Mouse (Mus musculus) ES-Bruce4 (cell line): ENCODE data around the gene Msi2. TPM values are rescaled to one million over a fixed set of nuclear protein-coding genes. Genes with fewer than 3 reads are reported as not detected.

Experiments used
- H3K27ac ChIP-seq: 2 replicates; pipeline ENCODE4 v1.5.1; 2012; ENCODE audit warnings: low read length, inconsistent platforms; ENCODE audit not compliant: insufficient read depth
- H3K27me3 ChIP-seq: 2 replicates; pipeline ENCODE4 v1.6.1; 2012; ENCODE audit warnings: mild to moderate bottlenecking, low read length, inconsistent platforms; ENCODE audit not compliant: control insufficient read depth, poor library complexity, insufficient read depth, severe bottlenecking
- H3K36me3 ChIP-seq: 2 replicates; pipeline ENCODE4 v1.6.1; 2012; ENCODE audit warnings: inconsistent platforms, mild to moderate bottlenecking, low read length, moderate library complexity; ENCODE audit not compliant: control insufficient read depth, poor library complexity, insufficient read depth, severe bottlenecking
- H3K4me1 ChIP-seq: one replicate; pipeline ENCODE4 v1.8.1; 2011; ENCODE audit warnings: low read length; ENCODE audit not compliant: control insufficient read depth, insufficient read depth
- H3K4me3 ChIP-seq: 2 replicates; pipeline ENCODE4 v1.5.1; 2011; ENCODE audit warnings: low read depth, mild to moderate bottlenecking, low read length
- H3K9ac ChIP-seq: 2 replicates; pipeline ENCODE4 v1.6.1; 2012; ENCODE audit warnings: low read depth, mild to moderate bottlenecking, inconsistent platforms; ENCODE audit not compliant: poor library complexity, severe bottlenecking
- H3K9me3 ChIP-seq: replicated peaks from 2 replicates; pipeline ENCODE4 v1.6.1; 2012; ENCODE audit warnings: mild to moderate bottlenecking, low read length, inconsistent platforms; ENCODE audit not compliant: control insufficient read depth, poor library complexity, insufficient read depth, severe bottlenecking
- CTCF ChIP-seq: IDR thresholded peaks from one replicate; pipeline ENCODE4 v1.8.1; 2011; ENCODE audit warnings: low read depth, low read length
- EP300 ChIP-seq: IDR thresholded peaks from 2 replicates; pipeline ENCODE4 v1.6.1; 2011; ENCODE audit warnings: low read depth, low read length; ENCODE audit not compliant: insufficient read depth
- POLR2A ChIP-seq: IDR thresholded peaks from one replicate; pipeline ENCODE4 v1.8.1; 2011; ENCODE audit warnings: low read length; ENCODE audit not compliant: insufficient read depth
- polyA plus RNA-seq: library from polyadenylated mRNA; stranded (reverse); fragments of >200 nt; gene quantifications from 2 replicates; pipeline ENCODE4 v1.2.4, GENCODE M21; 2011; ENCODE audit warnings: low read depth; ENCODE audit not compliant: missing spikeins, insufficient read depth, insufficient read length

Gene Msi2
- polyA plus RNA-seq, 1 experiment = 110 TPM

- H3K36me3 ChIP-seq = no peaks in the 10 kb centered on the region
- H3K4me3 ChIP-seq = no peak overlapping the region
- TF ChIP-seq EP300 = no peak
- TF ChIP-seq CTCF = no peak
- no peak for TF ChIP-seq POLR2A
- peaks cover 3% of the 10 kb centered on the region for H3K4me1 ChIP-seq
- H3K9ac ChIP-seq = no peak overlapping the region
- no peaks in the 10 kb centered on the region for H3K27me3 ChIP-seq
- no peaks in the 10 kb centered on the region for H3K9me3 ChIP-seq
- no peak overlapping the region for H3K27ac ChIP-seq
Measured at GRCm38 (mm10) chr11:88459946-88460736, 258.2 kb downstream of the Msi2 start.

- H3K9ac ChIP-seq = no peak overlapping the region
- no peaks in the 10 kb centered on the region for H3K9me3 ChIP-seq
- no peak overlapping the region for H3K4me3 ChIP-seq
- H3K36me3 ChIP-seq = no peaks in the 10 kb centered on the region
- peaks cover 3% of the 10 kb centered on the region for H3K4me1 ChIP-seq
- TF ChIP-seq POLR2A (no peak), CTCF (no peak), EP300 (no peak)
- no peak overlapping the region for H3K27ac ChIP-seq
- H3K27me3 ChIP-seq = no peaks in the 10 kb centered on the region
Measured at GRCm38 (mm10) chr11:88457241-88457738, 261.0 kb downstream of the Msi2 start.

- Histone ChIP-seq H3K9ac (no peak overlapping the region), H3K36me3 (no peaks in the 10 kb centered on the region), H3K27ac (no peak overlapping the region), H3K4me1 (peaks cover 3% of the 10 kb centered on the region), H3K4me3 (no peak overlapping the region), H3K27me3 (no peaks in the 10 kb centered on the region), H3K9me3 (no peaks in the 10 kb centered on the region)
- TF ChIP-seq EP300 = no peak
- TF ChIP-seq POLR2A = no peak
- no peak for TF ChIP-seq CTCF
Measured at GRCm38 (mm10) chr11:88454867-88455806, 263.2 kb downstream of the Msi2 start.

- Histone ChIP-seq H3K9me3 (no peaks in the 10 kb centered on the region), H3K4me1 (no peaks in the 10 kb centered on the region), H3K9ac (no peak overlapping the region), H3K4me3 (no peak overlapping the region), H3K27ac (no peak overlapping the region), H3K27me3 (no peaks in the 10 kb centered on the region), H3K36me3 (no peaks in the 10 kb centered on the region)
- TF ChIP-seq POLR2A (no peak), CTCF (no peak), EP300 (no peak)
Measured at GRCm38 (mm10) chr11:88449180-88449579, 269.1 kb downstream of the Msi2 start.

- no peaks in the 10 kb centered on the region for H3K27me3 ChIP-seq
- H3K27ac ChIP-seq = no peak overlapping the region
- H3K9ac ChIP-seq = no peak overlapping the region
- H3K4me1 ChIP-seq = no peaks in the 10 kb centered on the region
- no peaks in the 10 kb centered on the region for H3K36me3 ChIP-seq
- H3K4me3 ChIP-seq = no peak overlapping the region
- no peak for TF ChIP-seq EP300
- no peak for TF ChIP-seq POLR2A
- TF ChIP-seq CTCF = no peak
- H3K9me3 ChIP-seq = no peaks in the 10 kb centered on the region
Measured at GRCm38 (mm10) chr11:88448571-88448970, 269.7 kb downstream of the Msi2 start.

- H3K4me1 ChIP-seq = peaks cover 2% of the 10 kb centered on the region
- H3K27me3 ChIP-seq = no peaks in the 10 kb centered on the region
- no peaks in the 10 kb centered on the region for H3K36me3 ChIP-seq
- TF ChIP-seq EP300 (no peak), CTCF (no peak), POLR2A (no peak)
- no peak overlapping the region for H3K9ac ChIP-seq
- no peak overlapping the region for H3K4me3 ChIP-seq
- H3K27ac ChIP-seq = no peak overlapping the region
- no peaks in the 10 kb centered on the region for H3K9me3 ChIP-seq
Measured at GRCm38 (mm10) chr11:88447350-88447749, 271.0 kb downstream of the Msi2 start.
